Mouse (Mus musculus): ENCODE measurements around the gene Sftpd. TPM values are rescaled to one million over a fixed set of nuclear protein-coding genes. Genes with fewer than 3 reads are reported as not detected.

Sftpd gene
- total RNA-seq (2021) = not detected
- long read RNA-seq, experiment 1 = 0 reads
- long read RNA-seq, experiment 2 = 0 reads

GRCm38 (mm10) chr14:41185059-41185821 is at the start of gene Sftpd:
TSS of gene Sftpd (minus strand) at chr14:41185149.
- DNase-seq (ENCODE audit: low spot score in 2 of 2) = no peak

GRCm38 (mm10) chr14:41198037-41198730 is 13.2 kb upstream of the Sftpd start:
- DNase-seq (ENCODE audit: low spot score in 2 of 2) = no peak

DNA sequence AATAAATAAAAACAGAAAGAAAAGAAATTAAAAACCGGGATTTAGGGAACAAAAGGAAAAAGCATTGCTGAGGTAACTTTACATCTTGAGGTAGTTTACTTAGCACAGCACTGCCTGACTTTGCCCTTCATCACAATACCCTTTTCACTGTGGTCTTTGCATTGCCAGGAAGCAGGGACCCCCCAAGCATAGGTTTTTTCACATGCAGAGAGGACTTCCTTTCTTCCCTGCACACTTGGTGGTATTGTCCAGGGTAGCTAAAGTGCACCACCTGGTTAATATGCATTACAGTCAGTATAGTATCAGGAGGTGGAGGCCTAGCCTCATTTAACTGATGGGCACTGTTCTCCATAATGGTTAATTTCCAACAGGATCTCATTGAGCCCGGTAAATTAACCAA is 4.5 kb upstream of the Sftpd start:
- no peak for DNase-seq (ENCODE audit: low spot score in 2 of 2)

GRCm38 (mm10) chr14:41174802-41175201 is 10.1 kb downstream of the Sftpd start:
- no peak for DNase-seq (ENCODE audit: low spot score in 2 of 2)

DNA sequence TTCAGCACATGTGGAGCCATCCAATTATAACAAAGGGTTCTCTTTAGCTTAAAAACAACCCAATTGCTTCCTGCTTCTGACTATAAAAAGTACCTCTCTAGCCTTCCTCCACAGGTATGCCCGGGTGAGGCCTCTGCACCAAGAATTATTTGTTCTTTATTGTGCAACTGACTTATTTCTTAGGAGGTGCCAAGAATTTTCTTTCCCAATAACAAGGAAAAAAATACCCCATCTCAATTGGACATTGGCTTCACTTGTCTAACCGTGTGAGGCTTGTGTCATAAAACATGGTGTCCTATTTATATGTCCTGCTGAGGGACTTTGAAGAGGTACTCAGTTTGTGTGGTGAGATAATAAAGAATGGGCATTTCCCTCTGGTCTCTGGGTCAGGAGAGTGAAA is 14.4 kb downstream of the Sftpd start:
- no peak for DNase-seq (ENCODE audit: low spot score in 2 of 2)

- DNase-seq (ENCODE audit: low spot score in 2 of 2) = no peak
These were observed 16.4 kb downstream of the Sftpd start for GRCm38 (mm10) chr14:41168567-41168966.

DNA sequence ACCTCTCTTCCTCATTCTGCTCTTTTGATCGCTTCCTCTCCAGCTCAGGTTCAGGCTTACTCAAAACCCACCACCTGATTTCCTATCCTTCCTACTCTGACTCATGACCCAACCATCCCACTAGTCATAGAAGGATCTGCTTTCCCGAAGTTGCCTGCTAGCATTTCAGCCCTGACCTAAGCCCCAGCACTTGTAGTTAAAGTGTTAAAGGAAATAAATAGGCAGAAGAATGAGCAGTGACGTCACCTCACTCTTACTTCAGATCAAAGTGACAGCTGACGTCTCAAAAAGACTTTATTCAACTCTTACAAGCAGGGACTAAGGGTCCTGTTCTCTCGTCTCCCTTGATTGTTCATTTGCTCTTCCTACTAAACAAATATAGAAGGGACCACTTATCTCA is 17.7 kb downstream of the Sftpd start:
- DNase-seq (ENCODE audit: low spot score in 2 of 2) = no peak

- DNase-seq (ENCODE audit: low spot score in 2 of 2) = no peak
These were observed 22.3 kb downstream of the Sftpd start for GRCm38 (mm10) chr14:41162663-41163062.

GRCm38 (mm10) chr14:41160743-41161142 is 24.2 kb downstream of the Sftpd start:
- no peak for DNase-seq (ENCODE audit: low spot score in 2 of 2)

- no peak for DNase-seq (ENCODE audit: low spot score in 2 of 2)
These were observed 24.9 kb downstream of the Sftpd start for GRCm38 (mm10) chr14:41160076-41160475.

- DNase-seq (ENCODE audit: low spot score in 2 of 2) = no peak
These were observed 33.6 kb downstream of the Sftpd start, which contains the start of gene Mbl1 for GRCm38 (mm10) chr14:41151220-41151898. TSS of gene Mbl1 (plus strand) at chr14:41151458.

GRCm38 (mm10) chr14:41147356-41147755 is 37.6 kb downstream of the Sftpd start:
- DNase-seq (ENCODE audit: low spot score in 2 of 2) = no peak

DNA sequence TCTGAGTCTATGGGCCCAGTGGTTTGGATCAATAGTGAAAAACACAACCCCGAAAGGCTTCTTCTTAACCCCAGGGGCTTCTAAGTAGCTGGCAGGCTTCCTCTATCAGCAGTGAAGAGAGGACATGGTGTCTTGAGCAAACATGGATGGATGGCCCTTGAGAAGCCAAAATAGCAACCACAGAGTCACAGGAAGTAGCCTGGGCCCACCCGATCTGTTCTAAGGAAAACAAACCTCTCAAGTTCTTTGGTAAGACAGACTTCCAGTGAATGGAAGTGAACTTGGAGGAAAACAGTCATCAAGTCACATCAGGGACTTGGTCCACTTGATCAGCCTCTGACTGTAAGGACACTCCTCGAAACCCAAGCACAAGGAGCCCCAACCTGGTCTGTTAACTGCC is 38.0 kb downstream of the Sftpd start:
- no peak for DNase-seq (ENCODE audit: low spot score in 2 of 2)

- no peak for DNase-seq (ENCODE audit: low spot score in 2 of 2)
These were observed 38.9 kb downstream of the Sftpd start for GRCm38 (mm10) chr14:41146035-41146434.

DNA sequence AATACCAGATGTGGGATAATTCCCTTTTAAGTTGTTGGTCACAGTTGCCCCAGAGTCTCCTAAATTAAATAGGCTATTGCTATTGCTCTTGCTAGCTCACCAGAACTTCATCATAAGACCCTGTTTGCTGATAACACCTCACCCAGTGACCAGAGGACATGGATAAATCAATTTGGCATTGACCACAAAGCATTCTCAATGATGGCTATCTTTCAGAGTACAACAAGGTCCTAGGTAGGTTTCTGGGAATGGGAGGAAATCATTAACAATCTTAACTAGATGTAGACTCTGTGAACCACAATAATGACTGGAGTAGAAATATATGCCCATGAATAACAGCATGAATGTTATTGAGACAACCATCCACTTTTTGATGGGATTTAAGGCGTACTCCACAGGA is 44.3 kb downstream of the Sftpd start:
- no peak for DNase-seq (ENCODE audit: low spot score in 2 of 2)

GRCm38 (mm10) chr14:41137006-41137405 is 47.9 kb downstream of the Sftpd start:
- DNase-seq (ENCODE audit: low spot score in 2 of 2) = no peak

DNA sequence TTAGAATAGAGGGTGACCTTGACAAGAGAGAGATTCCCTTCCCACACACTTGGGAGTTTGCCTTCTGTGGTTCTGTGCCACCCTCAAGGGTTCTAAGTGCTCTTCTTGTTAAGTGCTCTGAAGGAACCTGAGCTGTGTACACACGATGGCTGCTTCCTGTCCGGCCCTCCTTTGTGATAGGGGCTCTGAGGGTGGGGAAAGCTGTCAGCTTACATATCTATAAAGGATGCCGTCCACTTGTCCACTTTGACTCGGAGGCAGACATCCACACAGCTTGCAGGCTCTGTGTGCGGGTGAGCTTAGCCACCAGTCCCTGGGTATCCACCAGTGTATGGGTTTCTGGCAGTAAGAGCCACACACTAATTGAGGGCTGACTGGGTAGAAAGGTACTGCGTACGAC is 53.4 kb downstream of the Sftpd start, which contains the start of gene Sftpa1:
Gene Sftpa1 (plus strand): TSS at position 243 of the 400 bp plus-strand sequence.
- no peak for DNase-seq (ENCODE audit: low spot score in 2 of 2)

DNA sequence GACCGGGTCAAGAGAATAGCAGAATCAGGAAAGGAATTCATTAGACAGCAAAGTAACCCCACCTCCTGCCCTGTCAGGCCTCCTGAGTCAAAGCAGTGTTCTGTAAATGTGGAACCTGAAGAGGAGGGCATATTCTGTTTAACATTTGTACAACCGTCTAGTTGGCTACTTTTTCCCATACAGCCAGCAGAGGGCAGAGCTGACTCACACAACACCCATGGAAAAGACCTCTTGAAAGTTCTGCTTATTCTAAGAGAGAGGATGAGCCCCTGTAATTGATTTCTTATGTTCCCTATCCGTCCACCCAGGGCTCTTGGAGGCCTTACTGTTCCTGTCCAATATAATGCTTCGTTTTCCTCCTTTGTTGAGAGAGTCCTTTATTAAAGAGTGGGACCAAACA is 57.0 kb downstream of the Sftpd start:
- no peak for DNase-seq (ENCODE audit: low spot score in 2 of 2)

DNA sequence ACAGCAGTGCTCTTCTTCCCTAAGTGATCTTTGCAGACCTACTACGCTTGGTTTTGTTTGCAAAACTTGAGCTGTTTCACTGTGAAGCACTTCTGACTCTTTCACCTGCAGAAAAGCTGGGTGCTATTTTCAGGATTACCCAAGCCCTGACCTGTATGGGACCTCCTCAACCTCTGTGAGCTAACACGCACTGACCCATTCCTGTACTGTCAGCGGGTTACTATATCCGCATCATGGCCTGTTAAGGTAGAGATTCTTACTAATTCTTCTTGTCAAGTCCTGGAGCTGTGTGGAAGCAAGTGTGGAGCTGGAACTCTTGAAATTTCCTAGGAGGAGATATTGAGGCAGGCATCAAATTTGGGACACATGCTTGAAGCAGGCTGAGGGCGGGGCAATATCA is 60.3 kb downstream of the Sftpd start:
- no peak for DNase-seq (ENCODE audit: low spot score in 2 of 2)

Measured in gastrocnemius, postnatal 4 days (tissue).